Mouse (Mus musculus) spleen, adult 12 weeks (tissue): ENCODE measurements around the gene Coro1b.

ENCODE experiments used
- DNase-seq: peaks from one replicate; pipeline ENCODE4 v3.0.0; 2022; ENCODE audit warnings: low spot score

The Coro1b gene

DNA sequence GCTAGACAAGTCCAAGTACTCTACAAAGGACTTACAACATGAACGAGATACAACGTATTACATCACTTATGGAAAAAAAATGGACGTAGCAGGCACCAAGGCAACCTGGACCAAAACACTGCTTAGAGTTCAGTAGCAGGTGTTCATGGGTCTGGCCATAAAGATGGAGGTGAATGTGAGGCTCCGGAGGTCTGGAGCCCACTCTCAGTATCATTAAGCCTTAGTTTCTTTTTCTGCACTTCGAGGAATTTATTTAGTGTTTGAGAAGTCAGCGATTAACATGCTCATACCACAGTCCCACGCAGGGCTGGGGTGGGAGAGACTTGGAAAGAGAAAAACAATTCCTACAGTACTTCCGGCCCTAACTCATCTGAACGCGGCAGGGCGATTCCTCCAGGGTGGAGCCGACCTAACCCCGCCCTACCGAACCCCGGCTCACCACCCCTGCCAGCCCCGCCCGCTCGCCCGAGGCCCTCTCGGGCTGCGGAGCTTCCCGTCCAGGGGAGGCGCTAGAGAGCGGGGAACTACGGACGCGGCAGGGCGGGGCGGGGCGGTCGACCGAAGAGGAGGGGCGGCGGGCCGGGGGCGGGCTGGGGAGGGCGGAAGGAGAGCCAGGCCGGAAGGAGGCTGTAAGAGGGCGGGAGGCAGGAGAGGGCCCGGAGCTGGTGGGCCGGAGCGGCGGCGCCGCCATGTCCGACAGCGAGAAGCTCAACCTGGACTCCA lies 43.3 kb downstream of the Coro1b start, which contains the start of gene Ppp1ca:
Gene Ppp1ca (plus strand): TSS at position 538 of the 723 bp plus-strand sequence.
- DNase-seq, result peak; percentile 97

DNA sequence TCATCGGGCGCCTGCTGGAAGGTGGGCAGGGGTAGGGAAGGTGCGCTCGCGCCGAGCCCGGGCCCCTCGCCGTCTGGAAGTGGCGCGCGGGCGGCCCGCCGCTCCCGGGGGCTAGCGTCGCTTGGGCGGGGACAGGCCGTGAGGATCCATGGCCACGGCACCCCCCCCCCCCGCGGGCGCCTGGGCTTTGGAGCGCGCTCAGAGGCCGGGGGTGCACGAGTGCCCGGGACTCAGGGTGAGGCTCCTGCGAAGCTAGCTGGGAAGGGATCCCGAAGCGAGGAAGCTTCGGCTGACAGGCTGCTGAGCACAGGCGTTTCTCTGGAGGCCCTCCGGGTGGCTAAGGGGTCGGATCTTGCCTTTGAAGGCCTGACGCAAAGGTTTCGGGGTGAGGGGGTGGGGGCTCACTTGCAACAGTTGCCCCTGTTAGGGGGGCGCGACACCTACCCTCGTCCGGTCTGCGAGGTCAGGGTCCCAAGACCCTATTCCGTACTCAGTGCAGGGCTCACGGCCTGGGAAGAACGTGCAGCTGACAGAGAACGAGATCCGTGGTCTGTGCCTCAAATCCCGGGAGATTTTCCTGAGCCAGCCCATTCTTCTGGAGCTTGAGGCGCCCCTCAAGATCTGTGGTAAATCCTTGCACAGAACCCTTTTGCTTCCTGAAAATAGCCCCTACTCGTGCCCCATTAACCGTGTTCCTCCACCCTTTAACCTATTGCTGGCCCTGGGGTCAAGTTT lies 44.0 kb downstream of the Coro1b start:
- no peak for DNase-seq

DNA sequence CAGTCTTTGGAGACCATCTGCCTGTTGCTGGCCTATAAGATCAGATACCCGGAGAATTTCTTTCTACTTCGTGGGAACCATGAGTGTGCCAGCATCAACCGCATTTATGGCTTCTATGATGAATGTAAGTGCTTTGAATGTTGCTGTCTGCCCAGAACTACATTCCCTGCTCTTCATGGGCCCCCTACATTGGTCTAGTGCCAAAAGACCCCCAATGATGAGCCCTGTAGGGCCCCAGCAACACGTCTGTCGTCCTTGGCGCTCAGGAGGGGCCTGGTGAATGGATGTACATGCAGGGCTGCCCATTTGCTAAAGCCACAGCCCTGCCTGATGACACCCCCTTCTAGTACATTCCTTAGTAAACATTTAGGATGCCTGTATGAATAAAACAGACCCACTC lies 44.7 kb downstream of the Coro1b start:
- no peak for DNase-seq

DNA sequence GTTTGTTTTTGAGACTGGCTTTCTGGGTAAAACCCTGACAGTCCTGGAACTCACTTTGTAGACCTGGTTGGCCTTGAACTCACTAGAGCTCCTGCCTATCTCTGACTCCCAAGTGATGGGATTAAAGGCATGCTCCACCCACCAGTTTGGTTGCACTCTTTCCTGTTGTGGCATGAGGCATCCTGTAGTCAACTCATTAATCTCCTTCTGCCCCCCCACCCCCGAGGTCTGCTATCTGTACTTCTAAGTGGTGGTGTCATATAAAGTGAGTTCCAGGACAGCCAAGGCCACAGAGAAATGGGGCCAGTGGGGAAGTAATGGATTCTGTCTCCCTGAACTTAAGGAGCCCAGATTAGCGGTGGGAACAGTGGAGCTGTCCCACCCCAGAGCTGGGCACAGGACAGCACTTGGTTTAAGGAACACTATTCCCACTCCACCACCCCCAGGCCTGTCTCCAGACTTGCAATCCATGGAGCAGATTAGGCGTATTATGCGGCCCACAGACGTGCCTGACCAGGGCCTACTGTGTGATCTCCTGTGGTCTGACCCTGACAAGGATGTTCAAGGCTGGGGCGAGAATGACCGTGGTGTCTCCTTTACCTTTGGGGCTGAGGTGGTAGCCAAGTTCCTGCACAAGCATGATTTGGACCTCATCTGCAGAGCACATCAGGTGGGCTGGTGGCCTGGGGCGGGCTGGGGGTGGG lies 45.8 kb downstream of the Coro1b start:
- no peak for DNase-seq

DNA sequence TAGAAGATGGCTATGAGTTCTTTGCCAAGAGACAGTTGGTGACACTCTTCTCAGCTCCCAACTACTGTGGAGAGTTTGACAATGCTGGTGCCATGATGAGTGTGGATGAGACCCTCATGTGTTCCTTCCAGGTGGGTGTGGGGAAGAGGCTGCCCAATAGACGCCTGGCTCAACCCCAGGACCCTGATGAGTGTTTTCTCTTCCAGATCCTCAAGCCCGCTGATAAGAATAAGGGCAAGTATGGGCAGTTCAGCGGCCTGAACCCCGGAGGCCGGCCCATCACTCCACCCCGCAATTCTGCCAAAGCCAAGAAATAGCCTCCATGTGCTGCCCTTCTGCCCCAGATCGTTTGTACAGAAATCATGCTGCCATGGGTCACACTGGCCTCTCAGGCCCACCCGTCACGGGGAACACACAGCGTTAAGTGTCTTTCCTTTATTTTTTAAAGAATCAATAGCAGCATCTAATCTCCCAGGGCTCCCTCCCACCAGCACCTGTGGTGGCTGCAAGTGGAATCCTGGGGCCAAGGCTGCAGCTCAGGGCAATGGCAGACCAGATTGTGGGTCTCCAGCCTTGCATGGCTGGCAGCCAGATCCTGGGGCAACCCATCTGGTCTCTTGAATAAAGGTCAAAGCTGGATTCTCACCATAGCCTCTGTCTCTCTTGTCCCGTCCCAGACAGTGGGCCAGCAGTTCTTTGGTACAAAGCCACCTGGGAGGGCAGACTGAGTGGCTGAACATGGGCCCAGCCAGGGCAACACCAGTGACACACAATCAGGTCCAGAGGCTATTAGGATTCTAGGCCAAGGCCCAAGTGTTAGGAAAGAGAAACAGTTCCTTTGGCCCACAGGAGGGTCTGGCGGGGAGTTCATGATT lies 46.6 kb downstream of the Coro1b start:
- DNase-seq, result no peak

DNA sequence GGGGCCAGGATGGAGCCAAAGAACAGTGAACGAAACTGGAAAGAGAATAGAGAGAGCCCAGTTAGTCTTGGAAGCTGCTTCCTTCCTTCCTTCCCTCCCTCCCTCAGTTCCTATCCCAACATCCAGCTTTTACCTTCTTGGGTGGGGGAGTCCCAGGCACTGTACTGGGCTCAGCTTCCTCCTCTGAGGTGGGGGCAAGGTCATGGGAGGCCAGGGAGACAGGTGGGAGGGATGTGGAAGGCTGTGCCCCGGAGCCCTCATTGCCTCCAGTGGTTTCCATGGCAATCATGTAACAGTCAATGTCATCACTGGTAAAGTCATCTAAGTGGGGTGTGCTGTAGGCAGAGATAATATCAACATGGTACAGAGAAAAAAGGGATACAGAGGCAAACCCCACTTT lies 47.6 kb downstream of the Coro1b start:
- DNase-seq, result no peak

DNA sequence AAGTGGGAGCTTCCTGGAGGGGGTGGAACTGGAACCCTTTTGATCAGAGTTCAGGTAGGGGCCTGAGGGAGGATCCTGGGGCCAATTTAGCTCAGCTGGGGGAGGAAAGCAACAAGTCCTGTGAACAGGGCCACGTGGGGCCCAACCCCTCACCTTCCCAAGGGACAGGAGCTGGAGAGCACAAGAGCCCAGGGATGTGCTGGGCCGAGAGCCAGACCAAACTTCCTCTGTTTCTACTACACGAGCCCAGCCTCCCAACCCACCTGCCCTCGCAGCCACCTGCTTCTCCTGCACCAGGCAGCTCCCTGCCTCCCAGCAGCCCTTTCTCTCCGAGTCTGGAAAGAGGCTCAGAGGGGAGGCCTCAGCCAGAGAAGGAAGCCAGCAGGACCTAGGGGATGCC lies 48.1 kb downstream of the Coro1b start:
- DNase-seq, result no peak

DNA sequence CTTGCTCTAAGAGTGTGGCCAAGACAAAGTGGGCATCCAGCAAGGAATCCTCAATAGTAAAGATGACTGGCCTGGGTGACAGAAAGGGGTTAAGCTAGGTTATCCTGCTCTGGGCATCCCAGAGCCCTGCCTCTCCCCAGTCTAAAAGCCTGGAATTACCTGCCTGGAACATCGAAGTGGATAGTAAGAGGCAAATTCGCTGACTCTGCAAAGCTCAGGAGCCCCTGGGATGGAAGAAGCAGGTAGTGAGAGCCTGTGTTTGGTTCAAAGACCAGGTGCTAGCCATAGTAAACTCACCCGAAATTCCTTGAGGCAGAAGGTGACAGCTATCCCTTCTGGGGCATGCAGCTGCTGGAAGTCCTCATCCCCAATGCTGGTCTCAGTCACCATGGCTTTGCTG lies 48.8 kb downstream of the Coro1b start:
- DNase-seq, result no peak

DNA sequence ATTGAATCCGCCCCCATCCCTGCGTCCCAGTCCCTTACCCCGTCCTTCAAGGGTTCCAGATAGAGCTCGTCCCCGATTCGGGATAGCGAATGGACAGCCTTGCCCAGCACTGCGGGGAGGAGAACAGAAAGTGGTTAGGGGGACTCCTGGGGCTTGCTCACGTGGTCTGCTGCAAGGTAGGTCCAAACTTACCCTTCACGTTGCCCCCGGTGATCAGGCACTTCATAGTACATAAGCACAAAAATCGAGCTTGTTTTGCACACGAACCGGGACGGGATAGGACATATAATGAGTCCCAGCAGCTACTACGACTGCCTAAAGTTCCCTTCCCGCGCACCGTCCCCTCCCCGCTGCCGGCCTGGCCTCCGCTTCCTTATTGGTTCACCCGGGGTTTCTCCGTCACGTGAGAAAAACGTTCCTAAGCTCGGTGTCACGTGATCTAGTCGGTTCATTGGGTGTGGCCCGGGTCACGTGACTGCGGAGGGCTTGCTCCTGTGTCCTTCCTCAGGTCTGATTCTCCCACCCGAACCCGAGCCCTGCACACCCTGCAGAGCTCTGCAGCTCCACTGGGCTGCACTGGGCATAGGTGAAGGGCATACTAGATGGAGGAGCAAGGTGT lies 53.0 kb downstream of the Coro1b start, which contains the start of gene Rad9a:
Gene Rad9a (minus strand): TSS at position 372 of the 619 bp plus-strand sequence.
- DNase-seq, result peak; percentile 90

DNA sequence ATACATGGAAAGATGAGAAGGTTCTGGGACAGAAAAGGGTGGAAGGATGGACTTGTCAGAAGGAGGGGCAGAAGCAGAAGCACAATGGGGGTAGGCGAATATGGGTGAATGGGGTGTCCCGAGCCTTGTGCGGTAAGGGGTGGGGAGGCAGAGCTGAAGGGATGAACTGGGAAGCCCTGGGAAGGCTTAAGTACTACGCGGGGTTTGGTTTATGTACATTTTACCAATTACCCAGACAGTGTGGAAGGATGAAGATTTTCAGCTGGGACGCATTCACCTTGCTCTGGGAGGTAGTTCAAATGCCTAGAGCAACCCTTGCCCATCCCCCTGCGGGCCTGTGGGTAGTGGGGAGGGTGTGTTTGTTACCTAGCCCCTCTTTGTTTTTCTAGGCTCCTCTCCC lies 53.7 kb downstream of the Coro1b start:
- DNase-seq, result no peak

DNA sequence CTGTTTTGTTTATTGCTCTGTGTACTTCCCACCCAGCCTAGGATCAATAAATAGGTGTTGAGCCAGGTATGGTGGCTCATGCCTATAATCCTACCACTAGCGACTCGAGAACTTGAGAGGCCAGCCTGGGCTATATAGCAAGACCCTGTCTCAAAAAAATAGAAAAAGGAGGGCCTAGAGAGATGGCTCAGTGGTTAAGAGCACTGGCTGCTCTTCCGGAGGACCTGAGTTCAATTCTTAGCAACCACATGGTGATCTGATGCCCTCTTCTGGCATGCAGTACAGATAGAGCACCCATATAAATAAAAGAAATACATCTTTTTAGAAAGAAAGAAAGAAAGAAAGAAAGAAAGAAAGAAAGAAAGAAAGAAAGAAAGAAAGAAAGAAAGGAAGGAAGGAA lies 54.7 kb downstream of the Coro1b start:
- no peak for DNase-seq
